Mouse (Mus musculus) forebrain, postnatal 0 days (tissue): ENCODE data around the gene St8sia4. TPM values are rescaled to one million over a fixed set of nuclear protein-coding genes. Genes with fewer than 3 reads are reported as not detected.

Source experiments
- ATAC-seq: fragments of 200-750 bp; cut with Nextera tagmentation; 2 replicates; pipeline ENCODE4 v1.8.0; 2017; ENCODE audit warnings: mild to moderate bottlenecking, moderate library complexity
- DNase-seq: peaks from one replicate; pipeline ENCODE4 v3.0.0-alpha.2; 2015
- H3K27ac ChIP-seq: fragments of 300-500 bp; sonication (generic); 2 replicates; pipeline ENCODE4 v1.5.1; 2014; ENCODE audit warnings: low read depth, mild to moderate bottlenecking, antibody characterized with exemption, low read length, moderate library complexity, mixed read lengths
- H3K27me3 ChIP-seq: fragments of 300-500 bp; sonication (generic); 2 replicates; pipeline ENCODE4 v1.6.1; 2014; ENCODE audit warnings: mild to moderate bottlenecking, low read length, mixed read lengths; ENCODE audit not compliant: insufficient read depth
- H3K36me3 ChIP-seq: fragments of 300-500 bp; sonication (generic); 2 replicates; pipeline ENCODE4 v1.6.1; 2014; ENCODE audit warnings: mild to moderate bottlenecking, moderate library complexity; ENCODE audit not compliant: insufficient read depth
- H3K4me1 ChIP-seq: fragments of 300-500 bp; sonication (generic); 2 replicates; pipeline ENCODE4 v1.6.1; 2014; ENCODE audit warnings: antibody characterized with exemption; ENCODE audit not compliant: insufficient read depth
- H3K4me2 ChIP-seq: fragments of 300-500 bp; sonication (generic); 2 replicates; pipeline ENCODE4 v1.6.1; 2014; ENCODE audit warnings: low read depth, mild to moderate bottlenecking, moderate library complexity
- H3K4me3 ChIP-seq: fragments of 300-500 bp; sonication (generic); 2 replicates; pipeline ENCODE4 v1.5.1; 2014; ENCODE audit warnings: low read depth, low read length, mixed read lengths
- H3K9ac ChIP-seq: fragments of 300-500 bp; sonication (generic); 2 replicates; pipeline ENCODE4 v1.6.1; 2014; ENCODE audit warnings: mild to moderate bottlenecking
- H3K9me3 ChIP-seq: fragments of 300-500 bp; sonication (generic); 2 replicates; pipeline ENCODE4 v1.6.1; 2016; ENCODE audit warnings: low read length
- CTCF ChIP-seq: sonication (generic); IDR thresholded peaks from 2 replicates; pipeline ENCODE4 v1.5.1; 2016; ENCODE audit warnings: antibody characterized with exemption, control low read depth, low read depth
- WGBS: fragments of 180-500 bp; shearing (Covaris S2); extraction: QIAGEN DNeasy Blood & Tissue Kit; methylation state at CpG from one replicate; pipeline ENCODE4 v1.1.7; 2014; 5-methylcytosine and 5-hydroxymethylcytosine counted together
- polyA plus RNA-seq: library from polyadenylated mRNA; unstranded; fragments of >200 nt; fragmentation: Nextera tagmentation; extraction: Ambion mirVana; gene quantifications from 2 replicates; pipeline ENCODE4 v1.2.1, GENCODE M21; 2015
- total RNA-seq: library from RNA; depleted of rRNA; stranded (reverse); fragments of >200 nt; gene quantifications from 2 replicates; pipeline ENCODE4 v1.2.3, GENCODE M21; 2014

Gene St8sia4
- total and polyA plus RNA-seq, 2 experiments from 2014 or later = 14.8 to 71.5 TPM

DNA sequence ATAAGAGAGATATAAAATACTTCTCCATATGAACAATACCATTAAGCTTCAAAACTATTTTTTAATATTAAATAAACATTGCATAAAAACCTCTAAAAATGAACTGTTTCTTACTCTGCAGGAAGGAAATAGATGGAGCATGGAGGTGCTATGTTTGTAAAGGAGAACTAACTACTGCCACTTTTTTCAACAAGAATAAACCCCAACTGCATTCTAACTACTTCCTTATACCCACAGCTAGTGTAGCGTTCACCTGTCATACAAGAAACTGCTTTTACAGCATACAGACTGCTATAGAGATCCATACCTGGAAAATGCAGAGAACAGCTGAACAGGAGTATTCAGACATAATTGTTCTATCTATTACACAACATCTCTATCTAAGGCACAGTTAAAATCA is 70.5 kb downstream of the St8sia4 start:
- H3K4me3 ChIP-seq = no peak overlapping the region
- 96% methylated on average over 1 of the region's 1 CpGs for WGBS
- ATAC-seq (no peak), DNase-seq (no peak)
- H3K27me3 ChIP-seq = no peaks in the 10 kb centered on the region
- H3K4me1 ChIP-seq = no peaks in the 10 kb centered on the region
- H3K4me2 ChIP-seq = no peak overlapping the region
- H3K36me3 ChIP-seq = no peaks in the 10 kb centered on the region
- no peak overlapping the region for H3K27ac ChIP-seq
- no peak overlapping the region for H3K9ac ChIP-seq
- no peak for TF ChIP-seq CTCF
- H3K9me3 ChIP-seq = no peaks in the 10 kb centered on the region

GRCm38 (mm10) chr1:95591101-95591500 is 76.3 kb downstream of the St8sia4 start:
- no peaks in the 10 kb centered on the region for H3K9me3 ChIP-seq
- ATAC-seq = no peak
- 95% methylated on average over 2 of the region's 2 CpGs for WGBS
- H3K4me3 ChIP-seq = no peak overlapping the region
- no peaks in the 10 kb centered on the region for H3K4me1 ChIP-seq
- H3K27ac ChIP-seq = no peak overlapping the region
- TF ChIP-seq CTCF = no peak
- H3K9ac ChIP-seq = no peak overlapping the region
- DNase-seq = no peak
- 0 out of 2 replicates have a peak, but pooled peaks cover 4% of the 10 kb centered on the region for H3K36me3 ChIP-seq
- H3K4me2 ChIP-seq = no peak overlapping the region
- no peaks in the 10 kb centered on the region for H3K27me3 ChIP-seq

- no peak for ATAC-seq
- Histone ChIP-seq H3K4me1 (no peaks in the 10 kb centered on the region), H3K36me3 (0 out of 2 replicates have a peak, but pooled peaks cover 4% of the 10 kb centered on the region), H3K27me3 (no peaks in the 10 kb centered on the region), H3K9ac (no peak overlapping the region), H3K9me3 (no peaks in the 10 kb centered on the region), H3K4me2 (no peak overlapping the region), H3K4me3 (no peak overlapping the region), H3K27ac (no peak overlapping the region)
- 80% methylated on average over 2 of the region's 2 CpGs for WGBS
- no peak for DNase-seq
- no peak for TF ChIP-seq CTCF
These were observed 77.3 kb downstream of the St8sia4 start for GRCm38 (mm10) chr1:95590108-95590507.

- ATAC-seq = no peak
These were observed 77.9 kb downstream of the St8sia4 start for GRCm38 (mm10) chr1:95589471-95589870.

DNA sequence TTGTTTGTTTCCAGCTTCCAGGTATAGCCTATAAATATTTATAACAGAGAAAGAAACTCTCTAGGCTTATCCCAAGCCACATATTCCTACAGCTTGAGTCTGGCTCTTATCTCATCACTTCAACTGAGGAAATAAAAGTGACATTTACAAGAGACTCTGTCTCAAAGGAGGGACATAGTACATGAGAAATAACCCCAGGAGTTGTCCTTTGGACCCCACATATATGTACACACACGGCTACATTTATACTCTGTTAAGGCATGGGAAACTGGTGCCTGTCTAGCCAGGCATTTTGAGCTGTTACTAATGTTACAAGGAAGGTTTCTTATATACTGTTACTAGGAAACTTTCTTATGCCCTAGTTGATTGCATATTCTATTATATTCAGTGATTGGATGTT is 84.1 kb downstream of the St8sia4 start:
- H3K4me1 ChIP-seq = no peaks in the 10 kb centered on the region
- DNase-seq = no peak
- no peaks in the 10 kb centered on the region for H3K9me3 ChIP-seq
- no peak overlapping the region for H3K4me3 ChIP-seq
- no peaks in the 10 kb centered on the region for H3K27me3 ChIP-seq
- H3K4me2 ChIP-seq = no peak overlapping the region
- no peak for ATAC-seq
- no peaks in the 10 kb centered on the region for H3K36me3 ChIP-seq
- no peak overlapping the region for H3K27ac ChIP-seq
- no peak for TF ChIP-seq CTCF
- WGBS = 90% methylated on average over 1 of the region's 1 CpGs
- no peak overlapping the region for H3K9ac ChIP-seq

More at GRCm38 (mm10) chr1:95589471-95589870, 77.9 kb downstream of the St8sia4 start:
- no peak for DNase-seq
- Histone ChIP-seq H3K4me2 (no peak overlapping the region), H3K9me3 (no peaks in the 10 kb centered on the region), H3K4me1 (no peaks in the 10 kb centered on the region), H3K27ac (no peak overlapping the region), H3K27me3 (no peaks in the 10 kb centered on the region), H3K4me3 (no peak overlapping the region), H3K9ac (no peak overlapping the region), H3K36me3 (0 out of 2 replicates have a peak, but pooled peaks cover 4% of the 10 kb centered on the region)
- TF ChIP-seq CTCF = no peak

DNA sequence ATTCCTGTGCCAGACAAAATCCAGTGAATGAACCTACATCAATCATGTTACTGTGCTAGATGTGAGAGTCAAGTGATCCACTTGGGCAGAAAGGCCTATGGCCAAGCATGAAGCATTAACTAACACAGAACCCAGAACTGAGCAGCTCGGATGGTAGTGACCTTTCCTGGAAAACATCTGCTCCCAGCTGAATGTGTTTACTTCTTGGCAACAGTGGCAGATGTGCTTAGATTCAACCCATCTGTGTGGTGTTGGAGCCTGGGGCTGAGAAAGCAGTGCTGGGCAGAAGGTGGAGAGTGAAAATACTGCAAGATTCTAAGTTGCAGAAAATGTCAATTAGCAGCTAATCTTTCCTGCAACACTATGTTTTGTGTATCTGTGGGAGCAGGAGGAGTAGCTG is 85.1 kb downstream of the St8sia4 start:
- peak; percentile 3 for DNase-seq
- no peaks in the 10 kb centered on the region for H3K4me1 ChIP-seq

GRCm38 (mm10) chr1:95572619-95573540 is 94.5 kb downstream of the St8sia4 start:
- 93% methylated on average over 9 of the region's 9 CpGs for WGBS
- H3K4me3 ChIP-seq = no peak overlapping the region
- no peaks in the 10 kb centered on the region for H3K4me1 ChIP-seq
- ATAC-seq = no peak
- H3K27ac ChIP-seq = no peak overlapping the region
- no peak overlapping the region for H3K4me2 ChIP-seq
- no peak for TF ChIP-seq CTCF
- DNase-seq = no peak
- no peaks in the 10 kb centered on the region for H3K36me3 ChIP-seq
- H3K9me3 ChIP-seq = no peaks in the 10 kb centered on the region
- H3K27me3 ChIP-seq = no peaks in the 10 kb centered on the region
- no peak overlapping the region for H3K9ac ChIP-seq

More for the DNA sequence above, 85.1 kb downstream of the St8sia4 start:
- 0 out of 2 replicates have a peak, but pooled peaks have one; percentile 20 for ATAC-seq
- Histone ChIP-seq H3K9ac (no peak overlapping the region), H3K36me3 (no peaks in the 10 kb centered on the region), H3K4me3 (no peak overlapping the region), H3K9me3 (no peaks in the 10 kb centered on the region), H3K27ac (no peak overlapping the region), H3K27me3 (no peaks in the 10 kb centered on the region), H3K4me2 (no peak overlapping the region)
- TF ChIP-seq CTCF = no peak
- 40% methylated on average over 1 of the region's 1 CpGs for WGBS
